Mouse (Mus musculus): ENCODE measurements around the gene Slc18a3.
A peak's percentile ranks its signal among the peaks of the same experiment; 100 is the strongest.

DNA sequence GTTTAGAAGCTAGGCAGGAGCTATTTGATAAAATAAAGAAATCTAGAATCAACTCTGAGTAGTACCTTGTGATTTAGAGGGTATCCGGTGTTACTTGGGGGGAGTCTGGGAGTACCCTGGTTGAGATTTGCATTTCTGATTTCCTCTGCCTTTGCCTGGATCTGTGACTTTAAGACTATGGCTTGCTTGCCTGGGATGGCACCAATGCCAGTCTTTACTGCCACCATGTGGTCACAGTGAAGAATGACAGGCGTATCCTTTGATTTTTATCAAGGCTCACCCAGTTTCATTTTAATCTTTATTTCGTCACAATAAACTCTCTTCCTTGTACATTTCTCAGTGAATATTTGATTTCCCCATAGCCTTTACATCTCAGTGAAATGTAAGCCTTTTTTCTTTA is 17.4 kb upstream of the Slc18a3 start:
- TF ChIP-seq CTCF (IDR thresholded peaks at IDR 0.05; ENCODE audit: control insufficient read depth, insufficient read depth, low read length) (peak; percentile 72), POLR2A (IDR thresholded peaks at IDR 0.05; ENCODE audit: borderline replicate concordance, control insufficient read depth, low read depth, low read length) (no peak)

All from bone marrow, adult 2 months (tissue).